Mouse (Mus musculus): ENCODE measurements around the gene Ppp2r5e.

DNA sequence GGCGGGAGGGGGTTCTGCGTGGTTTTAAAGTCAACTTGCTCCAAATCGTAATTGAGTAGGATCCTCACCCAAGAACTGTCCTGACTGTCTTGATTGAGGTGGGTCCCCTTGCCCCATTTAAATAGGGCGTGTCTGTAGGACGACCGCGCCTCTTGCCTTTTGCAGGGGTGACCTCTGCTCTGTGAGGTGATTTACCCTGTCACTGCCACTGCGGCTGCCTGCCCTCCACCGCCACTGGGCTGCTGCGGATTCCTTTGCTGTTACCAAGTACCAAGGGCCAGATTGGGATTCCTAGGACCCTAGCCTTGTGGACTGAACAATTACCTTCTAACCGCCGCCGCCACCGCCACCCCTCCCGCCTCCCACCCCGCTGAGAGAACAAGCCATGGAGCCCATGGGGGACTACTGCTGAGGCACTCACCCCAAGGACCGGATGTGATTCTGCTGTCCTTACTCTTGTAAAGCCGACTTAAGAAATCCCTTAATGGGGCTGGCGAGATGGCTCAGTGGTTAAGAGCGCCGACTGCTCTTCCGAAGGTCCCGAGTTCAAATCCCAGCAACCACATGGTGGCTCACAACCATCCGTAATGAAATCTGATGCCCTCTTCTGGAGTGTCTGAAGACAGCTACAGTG lies 20.2 kb upstream of the Ppp2r5e start:
- TF ChIP-seq CTCF (IDR thresholded peaks at IDR 0.05; ENCODE audit: control insufficient read depth, insufficient read depth, low read length) = no peak
- no peak for TF ChIP-seq POLR2A (IDR thresholded peaks at IDR 0.05; ENCODE audit: borderline replicate concordance, control insufficient read depth, low read depth, low read length)

Data from bone marrow, adult 2 months (tissue).